Mouse (Mus musculus) cerebellum, adult (tissue): ENCODE measurements around the gene Sesn1.
A peak's percentile ranks its signal among the peaks of the same experiment; 100 is the strongest.
"Not testable (repeated sequence)": the region's sequence is repeated elsewhere in the genome, so short reads cannot be mapped to it uniquely, and the experiment has no call there.

Experiments used
- ATAC-seq: cut with Nextera tagmentation; 2 replicates; pipeline ENCODE4 v1.9.2; 2017; ENCODE audit warnings: mild to moderate bottlenecking, moderate library complexity, mixed read lengths; ENCODE audit not compliant: insufficient number of reproducible peaks, low FRiP score, low TSS enrichment

The Sesn1 gene

DNA sequence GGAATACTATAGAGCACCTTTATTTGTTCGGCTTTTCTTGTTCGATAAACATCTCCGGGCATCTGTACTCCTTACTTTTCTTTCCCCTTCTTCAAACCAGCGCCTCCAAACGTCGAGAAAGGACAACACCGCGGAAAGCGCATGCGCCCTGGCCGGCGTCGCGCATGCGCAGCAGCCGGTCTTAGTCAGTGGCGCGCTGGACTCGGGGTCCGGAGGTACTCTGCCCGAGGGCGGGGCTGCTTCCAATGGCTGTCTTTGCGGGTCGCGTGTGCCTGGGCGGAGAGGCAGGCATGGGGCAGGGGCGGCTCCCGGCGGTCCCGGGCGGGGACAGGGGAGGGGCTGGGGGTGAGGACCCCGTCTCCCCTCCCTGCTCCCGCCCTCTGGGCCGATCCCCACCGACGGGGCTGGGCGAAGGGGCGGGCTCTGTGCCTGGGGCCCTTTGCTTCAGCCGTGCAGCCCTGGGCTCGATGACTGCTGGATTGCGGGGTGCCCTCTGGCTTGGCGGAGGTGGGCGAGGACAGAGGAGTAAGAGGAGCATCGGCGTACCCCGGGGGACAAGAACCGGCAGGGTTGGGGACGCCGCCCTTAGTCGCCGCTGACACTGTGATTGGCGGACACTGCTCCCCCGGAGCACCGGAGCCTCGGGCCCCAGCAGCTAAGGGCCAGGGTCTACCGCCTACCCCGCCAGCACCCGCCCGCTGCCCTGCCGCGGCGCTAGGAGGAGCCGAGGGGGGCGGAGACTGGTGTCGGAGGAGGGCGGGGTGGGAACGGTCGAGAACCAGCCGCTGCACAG lies at the start of gene Sesn1, which contains the start of gene Cep57l1:
Sesn1 (plus strand) TSS at position 165 of the 793 bp plus-strand sequence.
Cep57l1 (minus strand) TSS at position 101 of the 793 bp plus-strand sequence.
- ATAC-seq = peak; percentile 70

DNA sequence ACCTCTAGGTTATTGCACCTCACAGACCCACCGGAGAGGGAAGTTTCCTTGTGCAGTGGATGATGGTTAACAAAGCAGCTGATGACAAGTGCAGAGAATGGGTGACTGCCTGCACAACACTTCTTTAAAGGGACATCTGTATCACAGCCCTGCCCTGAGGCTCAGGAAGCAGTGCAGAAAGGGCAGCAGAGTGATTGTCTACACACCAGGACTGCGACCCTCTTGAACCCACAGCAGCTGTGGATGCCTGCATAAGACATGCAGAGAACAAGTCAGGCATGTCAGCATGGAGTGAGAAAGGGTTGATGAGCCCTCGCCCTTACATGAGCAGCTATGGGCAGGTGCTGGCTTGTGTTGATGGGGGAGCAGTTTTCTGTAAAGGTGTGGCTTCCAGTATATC lies 48.9 kb upstream of the Sesn1 start:
- no peak for ATAC-seq

- ATAC-seq = no peak
These were observed 45.9 kb upstream of the Sesn1 start for GRCm38 (mm10) chr10:41763741-41764385.

DNA sequence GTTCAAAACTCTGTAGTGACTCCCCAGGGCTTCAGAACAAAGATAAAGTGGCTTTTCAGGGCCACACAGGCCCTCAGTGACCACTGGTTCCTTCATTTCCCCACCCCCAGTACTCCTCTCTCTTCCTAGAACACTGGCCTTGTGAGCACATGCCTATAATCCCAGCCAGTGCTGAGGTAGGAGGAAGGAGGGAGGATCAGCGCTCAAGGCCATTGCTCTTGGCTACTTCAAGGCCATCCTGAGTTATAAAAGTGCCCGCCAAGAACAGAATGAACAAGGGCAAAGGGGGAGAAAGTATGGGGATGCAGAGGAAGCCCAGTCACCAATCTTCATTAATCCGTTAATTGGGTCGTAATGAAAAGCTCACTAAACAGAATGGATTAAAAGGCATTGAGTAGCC lies 44.1 kb upstream of the Sesn1 start:
- ATAC-seq = no peak

GRCm38 (mm10) chr10:41766280-41766679 lies 43.5 kb upstream of the Sesn1 start:
- no peak for ATAC-seq

GRCm38 (mm10) chr10:41767254-41767653 lies 42.5 kb upstream of the Sesn1 start:
- no peak for ATAC-seq

GRCm38 (mm10) chr10:41792375-41792774 lies 17.4 kb upstream of the Sesn1 start:
- ATAC-seq = no peak

GRCm38 (mm10) chr10:41797253-41797652 lies 12.5 kb upstream of the Sesn1 start:
- ATAC-seq = no peak

- no peak for ATAC-seq
These were observed 6.3 kb upstream of the Sesn1 start for GRCm38 (mm10) chr10:41803467-41803866.

DNA sequence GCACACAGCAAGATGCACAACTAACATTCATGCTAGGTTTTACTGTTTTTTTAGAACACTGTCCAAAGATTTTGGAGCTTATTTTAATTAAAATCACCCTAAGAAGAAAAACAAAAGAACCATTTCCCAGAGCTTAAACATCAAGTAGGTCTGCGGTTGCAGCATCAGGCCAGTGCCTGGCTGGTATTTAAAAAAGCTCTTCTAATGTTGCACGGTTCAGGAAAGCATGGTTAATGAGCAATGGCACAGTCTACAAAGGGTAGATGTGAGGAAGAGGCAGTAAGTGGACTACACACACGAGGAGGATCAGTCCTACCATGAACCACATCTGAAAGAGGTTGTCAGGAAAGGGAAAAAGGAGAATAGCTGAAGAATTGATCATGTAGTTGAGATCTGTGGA lies 5.0 kb upstream of the Sesn1 start:
- ATAC-seq = no peak

GRCm38 (mm10) chr10:41805729-41806355 lies 3.9 kb upstream of the Sesn1 start:
- ATAC-seq = no peak

DNA sequence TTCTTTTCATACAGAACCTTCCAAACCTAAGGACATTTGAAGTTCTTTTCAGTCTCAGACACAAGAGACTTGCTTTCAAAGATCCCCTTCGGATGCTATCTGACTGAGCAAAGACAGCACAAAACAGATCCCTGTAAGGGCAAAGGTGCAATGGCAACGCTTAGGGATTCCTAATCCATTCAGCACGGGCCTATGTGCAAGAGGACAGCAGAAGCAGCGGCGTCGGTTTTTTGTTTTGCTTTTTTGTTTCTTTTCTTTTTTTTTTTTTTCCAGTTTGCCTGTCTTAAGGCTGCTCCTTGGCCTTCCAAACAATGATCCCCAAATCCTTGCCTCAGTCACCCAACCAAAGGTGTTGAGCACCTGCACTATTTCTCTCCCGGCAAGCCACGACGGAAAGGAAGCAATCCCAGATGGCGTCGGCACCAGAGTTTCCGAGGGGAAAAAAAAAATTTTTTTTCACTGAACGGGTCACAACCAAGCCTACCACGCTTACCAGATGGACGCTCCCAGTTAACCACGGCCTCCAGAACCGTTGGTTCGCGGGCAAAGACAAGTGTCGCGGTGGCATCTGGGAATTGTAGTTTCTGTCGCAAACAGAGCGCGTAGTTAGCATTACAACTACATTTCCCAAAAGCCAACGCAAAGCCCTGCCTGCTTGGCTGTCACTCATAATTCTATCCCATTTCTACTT lies 510 bp upstream of the Sesn1 start:
- ATAC-seq = peak; percentile 91

- no peak for ATAC-seq
These were observed 1.1 kb downstream of the Sesn1 start for GRCm38 (mm10) chr10:41810564-41811455.

DNA sequence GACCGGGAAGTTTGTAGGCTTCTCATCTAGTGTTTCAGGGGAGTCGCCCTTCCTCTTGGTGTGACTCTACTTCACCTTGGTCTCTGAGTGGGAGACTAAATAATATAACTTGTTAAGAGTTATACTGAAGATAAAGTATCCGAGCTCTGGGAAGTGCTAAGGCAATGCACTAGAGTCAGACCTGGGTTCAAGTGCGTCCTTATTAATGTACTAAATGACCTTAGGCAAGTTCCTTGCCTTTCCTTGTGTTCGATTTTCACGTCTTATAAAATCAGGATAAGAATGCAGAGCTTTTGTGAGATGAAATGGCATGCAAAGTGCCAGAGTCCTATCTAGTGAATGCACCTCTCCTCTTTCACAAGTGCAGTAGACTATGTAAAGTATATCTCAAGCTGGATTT lies 2.8 kb downstream of the Sesn1 start:
- no peak for ATAC-seq

GRCm38 (mm10) chr10:41814305-41814853 lies 4.6 kb downstream of the Sesn1 start:
- no peak for ATAC-seq

DNA sequence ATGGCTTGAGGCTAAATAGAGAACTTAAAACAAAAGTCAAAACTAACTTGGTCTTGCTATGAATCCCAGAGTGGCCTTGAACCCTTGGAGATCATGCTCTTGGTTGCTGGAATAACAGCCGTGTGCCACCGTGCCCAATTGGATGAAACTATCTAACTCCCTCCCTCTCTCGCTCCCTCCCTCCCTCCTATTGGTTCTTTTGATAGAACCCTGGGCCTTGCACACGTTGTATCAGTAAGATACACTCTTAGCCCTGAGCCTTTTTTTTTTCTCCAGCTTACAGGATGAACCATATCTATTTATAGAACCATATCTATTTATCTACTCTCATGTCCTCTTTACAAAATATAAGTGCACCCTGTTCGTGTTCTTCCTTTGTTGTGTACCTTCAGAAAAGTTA lies 6.8 kb downstream of the Sesn1 start:
- no peak for ATAC-seq

GRCm38 (mm10) chr10:41818036-41818732 lies 8.4 kb downstream of the Sesn1 start:
- ATAC-seq = no peak

DNA sequence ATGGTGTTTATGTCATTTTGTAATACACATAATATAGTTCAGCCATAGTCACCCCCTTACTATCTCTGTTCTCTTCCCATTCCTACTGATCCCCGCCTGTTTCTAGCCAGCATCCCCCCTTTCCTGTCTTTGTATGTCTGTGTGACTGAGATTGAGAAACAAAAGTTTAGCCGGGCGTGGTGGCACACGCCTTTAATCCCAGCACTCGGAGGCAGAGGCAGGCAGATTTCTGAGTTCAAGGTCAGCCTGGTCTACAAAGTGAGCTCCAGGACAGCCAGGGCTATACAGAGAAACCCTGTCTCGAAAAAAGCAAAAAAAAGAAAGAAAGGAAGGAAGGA lies 9.0 kb downstream of the Sesn1 start:
- not testable (repeated sequence) for ATAC-seq

DNA sequence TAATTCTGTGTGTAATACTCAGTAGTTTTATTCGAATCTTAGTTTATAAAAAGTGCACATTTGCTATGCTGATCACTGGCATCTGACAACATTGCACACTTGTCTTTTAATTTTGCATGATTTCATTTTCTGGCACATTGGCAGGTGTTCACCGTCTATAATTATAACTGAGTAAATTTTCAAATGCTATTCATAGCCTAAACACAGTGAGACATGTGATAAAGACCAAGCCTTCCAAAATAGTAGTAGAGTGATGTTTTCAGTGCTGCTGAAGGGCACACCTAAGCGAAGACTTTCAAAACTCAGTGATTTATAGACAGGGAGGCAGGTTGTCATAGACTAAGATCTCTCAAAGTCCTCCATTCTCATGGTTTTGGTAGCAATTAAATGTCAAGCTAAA lies 9.6 kb downstream of the Sesn1 start:
- ATAC-seq = 0 out of 2 replicates have a peak, but pooled peaks have one; percentile 45
